Mouse (Mus musculus): Measurements from ENCODE around the gene Trip12. TPM values are rescaled to one million over a fixed set of nuclear protein-coding genes. Genes with fewer than 3 reads are reported as not detected.
A peak's percentile ranks its signal among the peaks of the same experiment; 100 is the strongest.

Trip12 gene
- polyA plus RNA-seq, 1 experiment from 2014 or later: 68.5 TPM

Small RNAs within 50 kb of the gene (microRNA-seq; reads per million reads assigned to microRNA genes)
- 2.5 reads per million, percentile 2 among the genes with 10 or more reads in this experiment for gene Mir5126

Other genes with a start within 250 kb of the Trip12 start
- gene Dner, start 144.3 kb downstream of the Trip12 start, polyA plus RNA-seq (2016; fragmentation: Nextera tagmentation; extraction: Ambion mirVana): 0.37 and 0.60 TPM in 2 replicates
- gene Fbxo36, start 675 bp downstream of the Trip12 start, polyA plus RNA-seq (2016; fragmentation: Nextera tagmentation; extraction: Ambion mirVana): 7.0 and 8.6 TPM in 2 replicates
- gene Slc16a14, start 94.6 kb upstream of the Trip12 start, polyA plus RNA-seq (2016; fragmentation: Nextera tagmentation; extraction: Ambion mirVana): 0.09 and 0.18 TPM in 2 replicates